Mouse (Mus musculus) lung, embryonic 15.5 days (tissue): ENCODE measurements around the gene Sox8. TPM values are rescaled to one million over a fixed set of nuclear protein-coding genes. Genes with fewer than 3 reads are reported as not detected.

ENCODE experiments used
- ATAC-seq: fragments of 200-750 bp; cut with Nextera tagmentation; 2 replicates; pipeline ENCODE4 v1.8.0; 2017; ENCODE audit warnings: moderate number of reproducible peaks, borderline replicate concordance; ENCODE audit not compliant: low FRiP score, low TSS enrichment; ENCODE audit errors: extremely low read depth
- H3K27ac ChIP-seq: fragments of 300-500 bp; sonication (generic); 2 replicates; pipeline ENCODE4 v1.5.1; 2015; ENCODE audit warnings: moderate library complexity, mild to moderate bottlenecking, inconsistent platforms
- H3K27me3 ChIP-seq: fragments of 300-500 bp; sonication (generic); 2 replicates; pipeline ENCODE4 v1.6.1; 2015; ENCODE audit warnings: inconsistent platforms
- H3K36me3 ChIP-seq: fragments of 300-500 bp; sonication (generic); 2 replicates; pipeline ENCODE4 v1.6.1; 2015; ENCODE audit warnings: inconsistent platforms
- H3K4me1 ChIP-seq: fragments of 300-500 bp; sonication (generic); 2 replicates; pipeline ENCODE4 v1.6.1; 2015; ENCODE audit warnings: inconsistent platforms
- H3K4me2 ChIP-seq: fragments of 300-500 bp; sonication (generic); 2 replicates; pipeline ENCODE4 v1.6.1; 2015; ENCODE audit warnings: inconsistent platforms, mild to moderate bottlenecking, moderate library complexity
- H3K4me3 ChIP-seq: fragments of 300-500 bp; sonication (generic); 2 replicates; pipeline ENCODE4 v1.5.1; 2015; ENCODE audit warnings: mild to moderate bottlenecking, inconsistent platforms
- H3K9ac ChIP-seq: fragments of 300-500 bp; sonication (generic); 2 replicates; pipeline ENCODE4 v1.6.1; 2015; ENCODE audit warnings: inconsistent platforms
- H3K9me3 ChIP-seq: fragments of 300-500 bp; sonication (generic); 2 replicates; pipeline ENCODE4 v1.6.1; 2016; ENCODE audit warnings: inconsistent platforms
- WGBS: fragments of 180-500 bp; shearing (Covaris S2); methylation state at CpG from one replicate; pipeline ENCODE4 v1.1.7; 2015; 5-methylcytosine and 5-hydroxymethylcytosine counted together
- polyA plus RNA-seq: library from polyadenylated mRNA; unstranded; fragments of >200 nt; fragmentation: Nextera tagmentation; extraction: Ambion mirVana; gene quantifications from 2 replicates; pipeline ENCODE4 v1.2.1, GENCODE M21; 2015

The Sox8 gene
- polyA plus RNA-seq, 1 experiment from 2014 or later, result 0.76 TPM

DNA sequence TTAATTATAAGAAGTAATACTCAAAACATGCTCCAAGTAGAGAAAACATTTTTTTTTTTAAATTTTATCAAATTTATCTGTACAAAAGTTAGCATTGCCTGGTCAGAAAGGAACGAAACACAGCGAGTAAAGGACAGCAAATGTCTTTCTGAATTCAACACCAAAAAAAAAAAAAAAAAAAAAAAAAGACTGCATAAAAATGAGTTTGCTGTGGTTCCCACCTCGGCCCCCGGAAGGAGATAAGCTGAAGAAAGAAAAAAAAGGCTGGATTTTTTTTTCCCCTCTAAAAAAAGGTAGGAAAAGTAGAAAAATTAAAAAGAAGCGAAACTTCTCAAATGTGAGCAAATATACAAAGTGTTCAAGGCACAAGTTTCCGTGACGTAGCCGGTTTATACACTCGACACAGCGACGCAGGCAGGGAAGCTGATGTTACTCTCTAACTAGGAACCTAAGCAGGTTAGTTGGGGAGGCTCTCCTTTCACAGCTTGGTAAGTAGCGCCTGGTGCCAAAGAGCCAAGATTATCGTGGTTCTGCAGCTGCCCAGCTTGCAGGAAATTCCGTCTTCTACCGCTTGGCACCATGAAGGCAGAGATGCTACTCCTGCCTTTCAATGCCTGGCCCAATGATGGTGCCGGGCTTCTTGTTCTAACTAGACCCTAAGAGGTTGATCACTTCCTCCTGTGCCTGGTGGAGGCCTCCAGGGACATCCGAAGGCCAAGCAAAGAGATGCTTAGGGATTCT lies 4.5 kb downstream of the Sox8 start:
- Histone ChIP-seq H3K27ac (no peak overlapping the region), H3K4me2 (no peak overlapping the region), H3K4me3 (no peak overlapping the region), H3K4me1 (peaks cover 25% of the 10 kb centered on the region), H3K9me3 (no peaks in the 10 kb centered on the region), H3K27me3 (peaks cover 41% of the 10 kb centered on the region), H3K9ac (no peak overlapping the region), H3K36me3 (no peaks in the 10 kb centered on the region)
- ATAC-seq, result no peak
- WGBS, result 71% methylated on average over 17 of the region's 17 CpGs

GRCm38 (mm10) chr17:25565244-25565643 lies 5.2 kb downstream of the Sox8 start:
- Histone ChIP-seq H3K4me3 (no peak overlapping the region), H3K36me3 (no peaks in the 10 kb centered on the region), H3K9me3 (no peaks in the 10 kb centered on the region), H3K27ac (no peak overlapping the region), H3K4me1 (peaks cover 19% of the 10 kb centered on the region), H3K9ac (no peak overlapping the region), H3K27me3 (peaks cover 38% of the 10 kb centered on the region), H3K4me2 (no peak overlapping the region)
- WGBS, result 21% methylated on average over 6 of the region's 6 CpGs
- no peak for ATAC-seq

- Histone ChIP-seq H3K27ac (no peak overlapping the region), H3K9me3 (no peaks in the 10 kb centered on the region), H3K27me3 (peaks cover 30% of the 10 kb centered on the region), H3K4me2 (no peak overlapping the region), H3K9ac (no peak overlapping the region), H3K4me3 (no peak overlapping the region), H3K4me1 (peaks cover 15% of the 10 kb centered on the region; the same call in 1 of the 2 replicates), H3K36me3 (no peaks in the 10 kb centered on the region)
- WGBS, result 75% methylated on average over 5 of the region's 5 CpGs
- ATAC-seq, result no peak
Measured at GRCm38 (mm10) chr17:25564481-25564880, 6.0 kb downstream of the Sox8 start.

- no peak overlapping the region for H3K4me2 ChIP-seq
- no peaks in the 10 kb centered on the region for H3K36me3 ChIP-seq
- H3K27me3 ChIP-seq, result peaks cover 20% of the 10 kb centered on the region
- H3K9me3 ChIP-seq, result no peaks in the 10 kb centered on the region
- 73% methylated on average over 16 of the region's 16 CpGs for WGBS
- no peak overlapping the region for H3K9ac ChIP-seq
- no peak overlapping the region for H3K4me3 ChIP-seq
- H3K4me1 ChIP-seq, result peaks cover 10% of the 10 kb centered on the region
- H3K27ac ChIP-seq, result no peak overlapping the region
- no peak for ATAC-seq
Measured at GRCm38 (mm10) chr17:25561223-25562028, 9.1 kb downstream of the Sox8 start.

GRCm38 (mm10) chr17:25560554-25561222 lies 9.8 kb downstream of the Sox8 start:
- Histone ChIP-seq H3K9me3 (no peaks in the 10 kb centered on the region), H3K27me3 (peaks cover 27% of the 10 kb centered on the region), H3K4me3 (no peak overlapping the region), H3K27ac (no peak overlapping the region), H3K36me3 (no peaks in the 10 kb centered on the region), H3K4me1 (peaks cover 16% of the 10 kb centered on the region), H3K9ac (no peak overlapping the region), H3K4me2 (no peak overlapping the region)
- ATAC-seq, result no peak
- WGBS, result 46% methylated on average over 5 of the region's 5 CpGs

GRCm38 (mm10) chr17:25559634-25560033 lies 10.9 kb downstream of the Sox8 start:
- Histone ChIP-seq H3K4me1 (peaks cover 12% of the 10 kb centered on the region), H3K9me3 (no peaks in the 10 kb centered on the region), H3K4me2 (no peak overlapping the region), H3K4me3 (no peak overlapping the region), H3K27me3 (peaks cover 34% of the 10 kb centered on the region), H3K27ac (no peak overlapping the region), H3K9ac (no peak overlapping the region), H3K36me3 (no peaks in the 10 kb centered on the region)
- 45% methylated on average over 4 of the region's 4 CpGs for WGBS
- no peak for ATAC-seq

- no peak for ATAC-seq
- no peaks in the 10 kb centered on the region for H3K36me3 ChIP-seq
- H3K27ac ChIP-seq, result no peak overlapping the region
- no peaks in the 10 kb centered on the region for H3K9me3 ChIP-seq
- 8% methylated on average over 21 of the region's 21 CpGs for WGBS
- H3K4me3 ChIP-seq, result peak overlapping the region; percentile 14; the same call in 1 of the 2 replicates
- peaks cover 38% of the 10 kb centered on the region for H3K27me3 ChIP-seq
- H3K9ac ChIP-seq, result no peak overlapping the region
- peaks cover 12% of the 10 kb centered on the region for H3K4me1 ChIP-seq
- H3K4me2 ChIP-seq, result peak overlapping the region; percentile 45
Measured at GRCm38 (mm10) chr17:25556630-25557354, 13.7 kb downstream of the Sox8 start.

DNA sequence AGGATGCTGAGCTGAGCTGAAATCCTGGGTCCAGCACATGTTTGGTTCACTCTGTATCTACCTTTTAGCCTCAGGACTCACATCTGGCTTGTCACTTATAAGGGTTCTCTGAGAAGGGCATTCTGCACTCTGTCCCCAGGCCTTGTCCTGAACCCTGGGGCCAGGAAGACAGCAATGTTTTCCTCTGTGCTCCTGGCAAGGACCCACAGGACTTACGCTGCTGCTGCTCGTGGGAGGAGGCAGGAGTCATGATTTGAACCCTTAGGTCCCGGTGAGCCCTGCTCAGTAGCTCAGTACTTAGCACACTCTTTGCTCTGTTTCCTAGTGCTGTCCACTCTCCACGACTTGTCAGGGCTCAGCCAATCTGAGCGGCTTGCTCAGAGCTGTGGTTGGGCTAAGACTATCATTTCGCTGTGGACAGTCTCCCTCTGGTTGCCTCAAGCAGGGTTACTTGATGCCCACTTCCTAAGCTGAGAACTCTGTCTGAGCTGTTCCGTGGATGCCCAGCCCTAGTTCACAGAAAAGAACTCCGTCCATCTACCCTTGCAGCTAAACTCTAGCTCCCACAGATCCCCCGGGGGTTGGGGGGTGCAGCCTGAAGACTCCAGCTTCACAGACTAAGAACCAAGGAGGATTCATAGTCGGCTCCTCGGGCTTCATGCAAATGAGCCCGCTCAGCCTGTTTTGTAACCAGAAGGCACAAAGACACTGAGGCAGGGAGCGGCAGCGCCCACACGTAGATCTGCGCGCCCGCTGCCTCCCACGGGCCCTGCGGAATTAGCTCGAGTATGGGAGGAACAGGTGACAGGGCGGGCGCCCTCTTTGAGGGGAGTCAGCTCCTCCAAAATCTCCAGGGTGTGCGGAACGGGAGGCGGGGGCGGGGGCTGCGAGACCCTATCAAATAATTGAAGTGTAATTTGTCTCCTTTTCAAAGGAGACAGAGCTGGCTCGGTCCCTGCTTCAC lies 14.5 kb downstream of the Sox8 start:
- Histone ChIP-seq H3K27me3 (peaks cover 38% of the 10 kb centered on the region), H3K36me3 (no peaks in the 10 kb centered on the region), H3K27ac (no peak overlapping the region), H3K4me2 (peak overlapping the region; percentile 45), H3K4me3 (peak overlapping the region; percentile 14; the same call in 1 of the 2 replicates), H3K4me1 (peaks cover 12% of the 10 kb centered on the region), H3K9me3 (no peaks in the 10 kb centered on the region), H3K9ac (no peak overlapping the region)
- 10% methylated on average over 29 of the region's 29 CpGs for WGBS
- no peak; the same call in 1 of the 2 replicates for ATAC-seq

DNA sequence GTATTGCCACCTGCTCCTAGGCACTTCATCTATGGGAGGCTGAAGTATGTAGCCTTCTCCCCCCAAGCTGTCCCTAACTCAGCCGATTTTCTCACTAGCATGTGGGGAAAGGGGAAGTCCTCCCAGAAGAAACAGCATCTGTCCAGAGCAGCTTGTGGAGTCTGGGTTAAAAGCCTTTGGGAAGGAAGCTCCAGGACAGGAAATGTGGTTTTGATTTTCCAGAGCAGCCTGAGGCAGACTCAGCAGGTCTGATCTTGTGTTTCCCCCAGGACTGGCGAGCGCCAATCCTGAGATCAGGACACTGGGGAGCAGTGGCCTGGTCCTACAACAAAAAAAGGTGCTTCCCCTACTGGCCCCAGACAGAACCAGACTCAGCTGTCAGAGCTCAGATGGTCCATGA lies 15.3 kb downstream of the Sox8 start:
- Histone ChIP-seq H3K36me3 (no peaks in the 10 kb centered on the region), H3K4me3 (no peak overlapping the region), H3K9ac (no peak overlapping the region), H3K27ac (no peak overlapping the region), H3K9me3 (no peaks in the 10 kb centered on the region), H3K4me1 (peaks cover 12% of the 10 kb centered on the region), H3K27me3 (peaks cover 34% of the 10 kb centered on the region), H3K4me2 (no peak overlapping the region)
- 50% methylated on average over 3 of the region's 3 CpGs for WGBS
- ATAC-seq, result no peak

DNA sequence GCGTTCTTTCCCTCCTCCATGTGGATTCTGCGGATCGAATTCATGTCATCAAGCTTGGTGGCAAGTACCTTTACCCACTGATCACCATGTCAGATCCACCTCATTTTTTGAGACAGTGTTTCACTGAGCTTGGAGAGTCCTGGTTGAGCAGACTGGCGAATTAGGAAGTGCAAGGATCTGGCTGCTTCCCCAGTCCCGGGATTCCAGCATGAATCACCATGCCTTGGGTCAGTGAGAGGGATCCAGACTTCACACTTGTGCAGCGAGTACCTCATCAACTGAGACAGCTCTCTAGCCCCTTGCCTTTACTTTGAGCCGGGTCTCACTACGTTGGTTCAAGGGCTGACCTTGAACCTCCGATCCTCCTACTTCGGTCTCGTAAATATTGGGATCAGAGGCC lies 19.2 kb downstream of the Sox8 start:
- H3K4me2 ChIP-seq, result no peak overlapping the region
- no peak for ATAC-seq
- 77% methylated on average over 11 of the region's 11 CpGs for WGBS
- no peaks in the 10 kb centered on the region for H3K36me3 ChIP-seq
- no peak overlapping the region for H3K27ac ChIP-seq
- no peak overlapping the region for H3K4me3 ChIP-seq
- peaks cover 17% of the 10 kb centered on the region for H3K27me3 ChIP-seq
- H3K9ac ChIP-seq, result no peak overlapping the region
- H3K4me1 ChIP-seq, result peaks cover 5% of the 10 kb centered on the region
- no peaks in the 10 kb centered on the region for H3K9me3 ChIP-seq
